Mouse (Mus musculus): ENCODE measurements at regions not wholly inside any gene's neighbourhood (a gene's known extent, or its start where the extent isn't known, plus 50 kb on each side); places are given as distances from the start of the nearest gene placed in this dataset.

DNA sequence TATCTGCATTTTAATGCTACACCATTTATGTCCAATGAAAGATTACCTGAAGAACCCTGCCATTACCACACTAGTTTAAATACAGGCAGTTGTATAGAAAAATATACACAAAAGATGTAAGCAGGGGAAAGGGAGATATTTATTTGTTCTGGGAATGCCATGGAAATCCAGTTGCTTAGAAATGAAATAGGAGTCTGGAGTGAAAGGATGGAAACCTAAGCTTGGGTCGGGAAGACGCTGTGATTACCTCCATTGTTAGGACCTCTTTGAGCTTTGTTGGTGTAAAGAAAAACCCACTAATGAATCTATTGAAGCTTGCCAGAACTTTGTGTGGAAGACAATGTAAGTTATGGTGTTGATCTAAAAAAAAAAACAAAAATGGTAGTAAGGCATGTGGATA, 341.3 kb upstream of the Tmem161b start:
- no peak for DNase-seq

DNA sequence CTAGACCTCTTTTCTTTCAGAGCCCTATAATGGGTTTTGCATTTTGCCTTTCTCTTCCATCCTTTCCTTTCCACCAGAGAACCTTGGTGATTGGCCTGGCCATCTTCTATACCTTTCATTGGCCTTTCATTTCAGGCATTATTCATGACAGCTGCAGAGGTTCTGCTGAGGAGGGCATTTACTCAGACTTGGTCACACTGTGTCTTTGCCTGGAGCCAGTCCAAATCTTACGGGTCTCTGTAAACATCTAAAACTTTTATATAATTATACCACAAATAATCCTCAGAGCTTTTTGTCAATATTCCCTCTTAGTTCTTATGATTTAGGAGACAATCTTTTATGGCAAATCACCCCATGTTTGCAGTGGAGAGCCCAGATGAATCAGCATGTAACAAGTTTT, 339.3 kb upstream of the Tmem161b start:
- no peak for DNase-seq

DNA sequence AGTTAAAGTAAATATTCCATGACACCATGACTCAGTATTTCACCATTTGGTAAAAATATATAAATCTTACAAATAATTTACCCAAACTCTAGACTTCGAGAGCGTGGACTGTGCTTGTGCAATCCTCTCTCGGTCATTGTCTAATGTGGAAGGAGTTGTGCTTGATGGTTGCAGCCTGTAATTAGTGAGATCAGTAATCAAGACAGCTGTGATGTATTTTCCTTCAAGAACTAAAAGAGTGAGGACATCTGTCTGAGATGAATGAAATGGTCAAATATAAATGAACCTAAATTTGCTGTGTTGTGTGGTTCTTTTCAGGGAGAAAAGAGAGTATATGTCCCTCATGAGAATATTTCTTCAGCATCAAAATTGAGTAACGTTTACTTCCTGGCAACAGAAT, 338.3 kb upstream of the Tmem161b start:
- DNase-seq, result no peak

GRCm38 (mm10) chr13:83884226-83884625, 337.9 kb upstream of the Tmem161b start:
- no peak for DNase-seq

- no peak for DNase-seq
Observed at GRCm38 (mm10) chr13:83884766-83885543, 337.1 kb upstream of the Tmem161b start.

DNA sequence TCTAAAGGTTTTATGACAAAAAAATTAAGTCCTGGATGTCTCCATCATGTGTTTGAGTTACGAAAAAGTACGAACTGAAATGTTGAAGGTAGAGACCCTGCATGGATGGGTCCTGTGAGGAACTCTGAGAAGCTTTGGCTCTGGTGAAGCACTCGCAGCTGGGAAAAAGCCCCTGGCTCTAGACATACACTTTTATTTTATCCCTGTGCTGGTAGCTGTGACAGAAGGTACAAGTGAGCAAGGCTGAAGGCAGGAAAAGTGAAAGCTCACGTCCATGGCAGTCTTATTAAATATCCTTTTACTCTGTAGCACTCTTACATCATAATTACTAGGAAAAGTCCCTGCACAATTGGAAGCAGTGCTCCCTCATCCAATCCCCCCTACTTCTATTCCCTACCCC, 336.4 kb upstream of the Tmem161b start:
- no peak for DNase-seq

DNA sequence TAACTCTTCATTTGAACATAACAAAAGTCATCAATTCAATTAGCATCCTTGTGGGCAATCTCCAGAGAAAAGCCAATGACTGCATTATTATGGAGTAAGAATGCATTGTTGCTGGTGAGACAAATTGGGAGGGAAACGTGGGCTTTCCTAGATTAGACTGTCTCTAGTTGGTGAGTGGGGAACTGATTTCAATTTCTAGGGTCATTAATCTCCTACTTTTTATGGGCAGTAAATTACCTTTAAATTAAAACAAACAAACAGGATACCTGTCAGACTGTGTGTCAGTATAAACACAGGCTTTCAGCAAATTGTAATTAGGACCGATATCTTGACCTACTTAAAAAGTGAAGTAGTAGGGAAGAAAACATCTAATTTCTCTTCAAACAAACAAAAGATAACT, 307.4 kb upstream of the Tmem161b start:
- no peak for DNase-seq

- DNase-seq, result no peak
Observed at GRCm38 (mm10) chr13:83932761-83933160, 289.3 kb upstream of the Tmem161b start.

DNA sequence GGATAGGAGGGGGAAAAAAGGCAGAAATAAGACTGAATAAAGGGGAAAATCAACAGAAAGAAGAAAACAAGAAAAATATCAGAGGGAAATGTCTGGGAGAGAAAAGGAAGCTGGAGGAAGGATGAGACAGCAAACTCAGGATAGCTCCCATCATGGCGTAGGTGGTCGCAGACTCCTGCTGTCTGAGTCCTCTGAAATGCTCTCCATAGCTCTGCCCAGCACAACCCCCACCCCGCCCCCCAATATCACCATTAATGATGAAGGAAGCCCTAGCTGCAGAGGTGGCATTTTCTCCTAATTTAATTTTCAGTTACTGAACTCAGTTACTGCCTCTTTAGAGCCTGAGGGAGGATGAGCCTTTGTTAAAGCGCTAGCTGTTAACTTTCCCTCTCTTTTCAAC, 275.6 kb upstream of the Tmem161b start:
- no peak for DNase-seq

- DNase-seq, result no peak
Observed at GRCm38 (mm10) chr13:83951163-83951562, 270.9 kb upstream of the Tmem161b start.

GRCm38 (mm10) chr13:83951808-83952207, 270.3 kb upstream of the Tmem161b start:
- no peak for DNase-seq

DNA sequence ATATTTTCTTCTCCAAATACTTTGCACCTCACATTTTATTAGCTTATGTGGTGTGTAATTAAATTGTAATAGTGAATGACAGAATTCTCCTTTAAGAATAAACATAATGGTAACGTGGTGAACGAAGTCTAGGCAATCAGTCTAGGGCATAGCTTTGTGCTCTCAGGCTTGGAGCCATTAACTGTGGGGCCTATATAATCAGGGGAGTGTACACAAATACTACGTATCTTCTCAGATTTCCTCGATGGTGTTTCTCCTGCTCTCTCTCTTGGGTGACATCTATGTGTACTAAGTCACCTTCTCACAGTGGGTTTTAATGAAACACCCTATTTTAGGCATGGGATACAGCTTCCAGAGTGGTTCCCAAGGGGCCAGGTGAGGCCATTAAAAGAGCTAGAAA, 269.7 kb upstream of the Tmem161b start:
- no peak for DNase-seq

GRCm38 (mm10) chr13:83952862-83953261, 269.2 kb upstream of the Tmem161b start:
- DNase-seq, result no peak

- no peak for DNase-seq
Observed at GRCm38 (mm10) chr13:83955701-83956100, 266.4 kb upstream of the Tmem161b start.

DNA sequence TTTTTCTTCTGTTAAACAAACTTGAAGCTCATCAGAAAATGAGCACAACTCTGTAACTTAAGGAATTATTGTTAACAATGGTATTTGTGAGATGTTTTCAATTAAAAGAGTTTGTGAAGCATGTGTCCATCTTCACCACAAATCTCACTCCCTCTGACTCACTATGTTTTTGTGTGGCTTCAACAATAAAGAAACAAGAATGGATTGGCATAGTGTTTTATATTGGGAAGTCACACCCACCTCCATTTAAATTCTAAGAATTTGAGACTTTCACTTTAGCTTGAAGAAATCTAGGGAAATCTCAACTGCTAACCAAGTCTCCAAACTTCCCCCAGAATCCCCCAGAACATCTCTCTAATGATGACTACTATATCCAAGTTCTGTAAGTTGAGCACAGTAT, 243.6 kb upstream of the Tmem161b start:
- no peak for DNase-seq

- DNase-seq, result no peak
Observed at GRCm38 (mm10) chr13:83979535-83979934, 242.6 kb upstream of the Tmem161b start.

- DNase-seq, result no peak
Observed at GRCm38 (mm10) chr13:83984651-83985331, 237.3 kb upstream of the Tmem161b start.

DNA sequence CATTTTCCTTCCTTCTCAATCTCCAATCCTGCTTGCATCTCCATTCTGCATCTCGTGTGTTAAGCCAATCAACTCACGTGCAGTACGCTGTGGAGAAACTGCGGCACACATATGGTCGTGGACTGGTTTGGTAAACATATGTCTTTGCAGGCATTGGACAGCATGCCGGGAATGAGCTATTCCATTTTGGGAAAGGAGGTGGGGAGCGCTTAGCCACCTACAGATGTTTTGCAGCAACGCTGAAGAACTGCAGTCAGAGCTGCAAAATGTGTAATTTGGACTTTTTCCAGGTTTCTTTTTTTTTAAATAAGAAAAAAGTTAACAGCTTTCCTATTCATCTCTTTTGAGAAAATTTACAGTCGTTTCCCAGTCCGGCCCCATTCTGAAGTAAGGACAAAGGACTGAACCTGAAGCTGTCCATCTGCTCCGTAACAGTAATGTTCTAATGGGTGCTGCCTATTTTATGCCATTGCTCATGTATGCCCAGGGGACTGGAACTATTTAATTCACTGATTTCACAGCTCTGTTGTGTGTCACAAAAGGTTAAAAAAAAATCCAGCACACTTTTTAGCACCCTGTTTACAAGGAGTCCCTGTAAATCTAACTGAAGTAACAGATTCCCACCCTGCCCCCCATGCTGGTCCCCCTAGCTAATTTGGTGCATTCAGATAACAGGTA, 234.2 kb upstream of the Tmem161b start:
- no peak for DNase-seq

DNA sequence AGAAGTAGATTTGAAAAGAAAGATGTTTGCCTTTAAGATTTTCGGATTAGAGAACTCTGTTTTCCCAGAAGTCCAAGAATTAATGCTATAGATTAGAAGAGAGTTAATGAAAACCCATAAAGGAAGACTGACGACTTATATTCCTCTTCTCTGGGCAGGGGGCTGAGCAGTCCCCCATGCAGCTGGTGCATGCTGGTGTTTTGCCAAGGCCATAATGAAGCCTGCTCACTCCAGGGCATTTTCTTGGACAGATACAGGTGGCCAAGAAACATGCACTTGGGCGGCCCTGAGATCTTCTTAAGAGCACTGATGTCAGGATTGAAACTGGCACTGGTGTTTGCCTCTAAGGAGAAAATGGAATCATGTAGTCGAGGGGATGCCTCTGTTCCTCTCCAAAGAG, 233.6 kb upstream of the Tmem161b start:
- no peak for DNase-seq

DNA sequence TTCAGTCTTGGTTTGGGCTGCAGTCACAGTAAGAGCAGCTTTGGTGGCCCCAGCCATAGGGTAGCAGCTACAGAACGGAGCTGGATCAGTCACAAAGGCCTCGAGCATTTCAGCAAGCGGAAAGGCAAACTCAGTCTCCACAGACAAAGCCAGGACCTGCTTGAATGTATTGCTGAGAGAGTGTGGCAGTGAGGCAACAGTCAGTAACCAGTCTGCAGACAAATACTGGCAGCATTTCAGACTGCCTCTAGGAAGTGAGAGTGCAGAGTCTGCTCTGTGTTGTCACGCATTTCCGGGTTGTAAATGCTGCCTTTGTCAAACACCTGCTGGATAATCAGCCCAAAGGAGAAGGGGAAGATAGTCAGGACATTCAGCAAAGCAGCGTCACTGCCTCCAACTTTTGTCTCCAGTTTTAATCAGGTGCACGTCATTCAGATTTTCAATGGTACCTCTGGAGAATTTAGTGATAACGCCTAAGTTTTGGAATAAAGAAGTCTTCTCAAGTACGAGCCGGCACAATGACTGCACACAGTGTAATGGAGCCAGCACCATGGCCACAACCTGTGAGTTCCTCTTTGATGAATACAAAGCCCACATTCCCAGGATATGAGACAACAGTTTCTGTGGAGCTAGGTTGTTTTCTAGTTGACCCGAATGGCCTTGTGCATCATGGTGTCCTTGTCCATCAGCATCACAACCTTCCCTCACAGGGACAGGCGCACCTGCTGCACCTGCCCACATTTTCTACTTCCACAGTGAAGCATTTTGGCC, 224.3 kb upstream of the Tmem161b start:
- no peak for DNase-seq

- no peak for DNase-seq
Observed at GRCm38 (mm10) chr13:84021771-84022170, 200.3 kb upstream of the Tmem161b start.

DNA sequence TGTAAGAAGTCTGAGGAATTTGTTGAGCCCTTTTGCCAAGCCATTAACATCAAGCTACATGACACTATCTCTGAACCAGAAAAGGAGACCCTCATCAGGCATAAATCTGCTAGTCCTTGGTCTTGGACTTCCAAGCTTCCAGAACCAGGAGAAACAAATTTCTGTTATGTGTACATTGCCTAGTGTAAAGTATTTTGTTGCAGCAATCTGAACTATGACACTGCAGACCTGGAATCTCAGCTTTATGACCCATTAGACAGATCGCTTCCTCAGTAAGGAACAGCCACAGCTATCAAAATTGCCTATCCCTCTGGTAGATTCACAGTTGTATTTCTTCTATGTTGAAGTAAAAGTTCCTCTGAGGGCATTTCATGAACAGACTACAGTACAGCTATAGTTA, 199.1 kb upstream of the Tmem161b start:
- DNase-seq, result no peak

DNA sequence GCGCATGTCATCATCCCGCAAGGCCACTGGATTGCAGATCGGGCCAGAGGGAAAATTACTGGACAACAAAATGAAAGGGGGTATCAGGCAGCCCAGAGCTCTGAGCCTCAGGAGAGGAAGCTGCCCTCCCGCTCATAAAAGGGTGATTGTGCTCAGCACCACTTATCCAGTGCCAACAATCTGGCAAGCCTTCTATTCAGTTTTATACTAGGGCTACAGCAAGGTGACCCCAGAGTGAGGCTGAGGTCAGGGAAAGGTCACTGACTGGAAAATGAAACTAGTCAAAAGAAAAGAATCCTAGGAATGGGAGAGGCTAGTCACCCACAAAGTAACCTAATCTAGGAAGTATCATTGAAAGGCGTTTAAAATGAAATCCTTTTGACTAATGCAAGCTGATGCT, 198.5 kb upstream of the Tmem161b start:
- DNase-seq, result peak; percentile 11
